Mouse (Mus musculus) heart, postnatal 14 days (tissue): Measurements from ENCODE around the gene Nek4. TPM values are rescaled to one million over a fixed set of nuclear protein-coding genes. Genes with fewer than 3 reads are reported as not detected.

Source experiments
- total RNA-seq, 2 experiments: library from RNA; stranded (reverse); gene quantifications; 2 replicates each; pipeline ENCODE4 v1.2.3; 2021

Nek4 gene
- total RNA-seq, 2 experiments from 2014 or later, result 5.0 to 5.3 TPM

Other genes with a start within 250 kb of the Nek4 start
- gene Sfmbt1, start 236.5 kb upstream of the Nek4 start, total RNA-seq, result 10 to 100 TPM; 11.6 to 12.9 TPM
- gene Tmem110, start 125.8 kb upstream of the Nek4 start, total RNA-seq, result 1 to 10 TPM; 7.6 to 7.7 TPM
- 10 to 100 TPM; 10.7 to 13.5 TPM for gene Mustn1, start 72.2 kb upstream of the Nek4 start, total RNA-seq
- gene Itih4, start 64.9 kb upstream of the Nek4 start, total RNA-seq, result 1 to 10 TPM; 2.7 to 6.5 TPM
- gene Itih3, start 27.6 kb upstream of the Nek4 start, total RNA-seq, result under 1 TPM; 0.39 to 0.81 TPM
- gene Itih1, start 8.1 kb upstream of the Nek4 start, total RNA-seq, result not detected
- gene Glt8d1, start 50.0 kb downstream of the Nek4 start, total RNA-seq, result 10 to 100 TPM; 23.6 to 25.7 TPM
- gene Spcs1, start 50.3 kb downstream of the Nek4 start, total RNA-seq, result 100 to 1,000 TPM; 146 to 149 TPM
- 10 to 100 TPM; 58.7 to 67.3 TPM for gene Pbrm1, start 67.8 kb downstream of the Nek4 start, total RNA-seq
- gene Gnl3, start 67.8 kb downstream of the Nek4 start, total RNA-seq, result 10 to 100 TPM; 25.1 to 25.4 TPM
- 10 to 100 TPM; 74.1 to 83.9 TPM for gene Smim4, start 177.6 kb downstream of the Nek4 start, total RNA-seq
- 10 to 100 TPM; 23.5 to 28.2 TPM for gene Nt5dc2, start 179.7 kb downstream of the Nek4 start, total RNA-seq
- gene Stab1, start 217.3 kb downstream of the Nek4 start, total RNA-seq, result 10 to 100 TPM; 74.5 to 78.7 TPM